22 mouse cellular contexts compared by ENCODE assay signal in genomic region chr4:136025350-136025749, GRCm38 (mm10). TPM values are rescaled to one million over a fixed set of nuclear protein-coding genes. Genes with fewer than 3 reads are reported as not detected.
DNase-seq lines count a peak whose midpoint lies in the region; ATAC-seq and TF ChIP-seq lines count a peak whose summit lies in the region.
"Had no signal": no experiment of that assay in that cellular context is flagged by ENCODE, and none has a peak within 500 bp of the region (broad histone marks: within the 10 kb centered on the region; RNA-seq: fewer than 3 reads in every experiment).

No protein-coding gene starts in this region.

- H3K4me2 ChIP-seq in liver, embryonic 14.5 days (ENCODE audit: low read depth): no peak overlapping the region
- H3K4me2 ChIP-seq in liver, embryonic 12.5 days: no peak overlapping the region
- H3K4me2 ChIP-seq in midbrain, embryonic 11.5 days: no peak overlapping the region
- no peak overlapping the region for H3K4me2 ChIP-seq in midbrain, embryonic 15.5 days
- H3K4me2 ChIP-seq: embryonic facial prominence, embryonic 13.5 days; embryonic facial prominence, embryonic 15.5 days; forebrain, embryonic 12.5 days had no signal

- no peak overlapping the region for H3K9ac ChIP-seq in liver, embryonic 14.5 days (replicated peaks)
- H3K9ac ChIP-seq in liver, embryonic 12.5 days: no peak overlapping the region
- no peak overlapping the region for H3K9ac ChIP-seq in midbrain, embryonic 11.5 days (ENCODE audit: low read length)
- no peak overlapping the region for H3K9ac ChIP-seq in midbrain, embryonic 15.5 days
- H3K9ac ChIP-seq: embryonic facial prominence, embryonic 13.5 days; embryonic facial prominence, embryonic 15.5 days; forebrain, embryonic 12.5 days had no signal

- no peak for ATAC-seq in liver, embryonic 14.5 days (ENCODE audit: insufficient read depth)
- no peak for ATAC-seq in liver, embryonic 12.5 days
- ATAC-seq in midbrain, embryonic 11.5 days (ENCODE audit: low FRiP score): no peak
- ATAC-seq in midbrain, embryonic 15.5 days (replicated peaks): no peak
- ATAC-seq: activated CD4-positive, CD25-positive, alpha-beta regulatory T cell, adult 4 months; forebrain, embryonic 14.5 days; forebrain, embryonic 16.5 days; Patski had no signal

- no peaks in the 10 kb centered on the region for H3K9me3 ChIP-seq in liver, embryonic 14.5 days (ENCODE audit: control insufficient read depth, low read length)
- no peaks in the 10 kb centered on the region for H3K9me3 ChIP-seq in liver, embryonic 12.5 days (replicated peaks)
- H3K9me3 ChIP-seq in midbrain, embryonic 11.5 days (ENCODE audit: control insufficient read depth, low read length): no peaks in the 10 kb centered on the region
- H3K9me3 ChIP-seq in midbrain, embryonic 15.5 days: no peaks in the 10 kb centered on the region
- H3K9me3 ChIP-seq: embryonic facial prominence, embryonic 13.5 days; embryonic facial prominence, embryonic 15.5 days; forebrain, embryonic 10.5 days; forebrain, embryonic 12.5 days had no signal

- no peak for DNase-seq in liver, embryonic 14.5 days (ENCODE audit: low read depth in 3 of 3, low spot score in 3 of 3)
- DNase-seq in midbrain, embryonic 11.5 days (ENCODE audit: low spot score, missing footprints): peak; percentile 54
- no peak for DNase-seq in embryo, embryonic 11 days
- DNase-seq: adrenal gland, adult 8-10 months; adrenal gland, postnatal 14 days; adrenal gland, postnatal 36 days; cerebellum, adult 11-12 months; cerebellum, adult 2 months; cerebellum, adult 9-10 months; cerebellum, postnatal 10 days; cerebellum, postnatal 25 days had no signal

- H3K27ac ChIP-seq in liver, embryonic 14.5 days: no peak overlapping the region
- no peak overlapping the region for H3K27ac ChIP-seq in liver, embryonic 12.5 days
- H3K27ac ChIP-seq in midbrain, embryonic 11.5 days (ENCODE audit: low read depth, low read length): no peak overlapping the region
- no peak overlapping the region for H3K27ac ChIP-seq in midbrain, embryonic 15.5 days
- H3K27ac ChIP-seq: embryonic facial prominence, embryonic 13.5 days; embryonic facial prominence, embryonic 15.5 days; forebrain, embryonic 10.5 days; forebrain, embryonic 12.5 days had no signal

- no peaks in the 10 kb centered on the region for H3K36me3 ChIP-seq in liver, embryonic 14.5 days (replicated peaks; ENCODE audit: control insufficient read depth, insufficient read depth, low read depth)
- H3K36me3 ChIP-seq in liver, embryonic 12.5 days: no peaks in the 10 kb centered on the region
- no peaks in the 10 kb centered on the region for H3K36me3 ChIP-seq in midbrain, embryonic 11.5 days (ENCODE audit: control insufficient read depth, insufficient read depth, low read length)
- H3K36me3 ChIP-seq in midbrain, embryonic 15.5 days (replicated peaks): no peaks in the 10 kb centered on the region
- H3K36me3 ChIP-seq: embryonic facial prominence, embryonic 13.5 days; embryonic facial prominence, embryonic 15.5 days; forebrain, embryonic 10.5 days; forebrain, embryonic 12.5 days had no signal

- no peaks in the 10 kb centered on the region for H3K27me3 ChIP-seq in liver, embryonic 14.5 days (ENCODE audit: control insufficient read depth, insufficient read depth, low read length)
- no peaks in the 10 kb centered on the region for H3K27me3 ChIP-seq in liver, embryonic 12.5 days (replicated peaks)
- no peaks in the 10 kb centered on the region for H3K27me3 ChIP-seq in midbrain, embryonic 11.5 days (ENCODE audit: control insufficient read depth, insufficient read depth, low read length)
- H3K27me3 ChIP-seq in midbrain, embryonic 15.5 days (replicated peaks): no peaks in the 10 kb centered on the region
- H3K27me3 ChIP-seq: embryonic facial prominence, embryonic 13.5 days; embryonic facial prominence, embryonic 15.5 days; forebrain, embryonic 12.5 days; Patski had no signal

- TF ChIP-seq EP300 in liver, embryonic 14.5 days (IDR thresholded peaks at IDR 0.05; ENCODE audit: low read depth): no peak

- H3K4me3 ChIP-seq in liver, embryonic 14.5 days (ENCODE audit: insufficient read depth in 1 of 2, low read depth in 2 of 2, low read length in 2 of 2): no peak overlapping the region
- H3K4me3 ChIP-seq in liver, embryonic 12.5 days: no peak overlapping the region
- H3K4me3 ChIP-seq in midbrain, embryonic 11.5 days (ENCODE audit: low read depth, low read length): no peak overlapping the region
- H3K4me3 ChIP-seq in midbrain, embryonic 15.5 days: no peak overlapping the region
- H3K4me3 ChIP-seq: embryonic facial prominence, embryonic 13.5 days; embryonic facial prominence, embryonic 15.5 days; erythroblast, embryonic 14.5 days; forebrain, embryonic 10.5 days; forebrain, embryonic 12.5 days had no signal

- WGBS in liver, embryonic 14.5 days (ENCODE audit: insufficient replicate concordance): 71% methylated on average over 1 of the region's 1 CpGs
- WGBS in liver, embryonic 12.5 days (ENCODE audit: insufficient replicate concordance): 64% methylated on average over 1 of the region's 1 CpGs
- 77% methylated on average over 1 of the region's 1 CpGs for WGBS in midbrain, embryonic 11.5 days
- WGBS in midbrain, embryonic 15.5 days: 83% methylated on average over 1 of the region's 1 CpGs

- peak; percentile 22; the same call in 1 of the 2 replicates for TF ChIP-seq CTCF in liver, embryonic 14.5 days (IDR thresholded peaks at IDR 0.05; ENCODE audit: low read depth)

- peaks cover 20 to 29% of the 10 kb centered on the region in 2 experiments for H3K4me1 ChIP-seq in liver, embryonic 14.5 days (replicated peaks; ENCODE audit: control insufficient read depth in 2 of 2, insufficient read depth in 2 of 2, low read length in 1 of 2)
- peaks cover 38% of the 10 kb centered on the region for H3K4me1 ChIP-seq in liver, embryonic 12.5 days
- peaks cover 6% of the 10 kb centered on the region for H3K4me1 ChIP-seq in midbrain, embryonic 11.5 days (ENCODE audit: control insufficient read depth, insufficient read depth, low read length)
- H3K4me1 ChIP-seq in midbrain, embryonic 15.5 days: peaks cover 5% of the 10 kb centered on the region

RNA-seq across cellular contexts. Expression of gene Eloa, which starts 3.8 kb away (rescaled TPM):
- polyA plus RNA-seq in liver, embryonic 14.5 days (2012; rRNA removed): 9.7 and 16.2 TPM in 2 replicates
- polyA plus RNA-seq in liver, embryonic 14.5 days (2014; fragmentation: Nextera tagmentation; extraction: Ambion mirVana): 29.0 and 30.0 TPM in 2 replicates
- 38.2 and 39.4 TPM in 2 replicates for polyA plus RNA-seq in liver, embryonic 12.5 days (2016; fragmentation: Nextera tagmentation; extraction: Ambion mirVana)
- polyA plus RNA-seq in midbrain, embryonic 11.5 days (2014; fragmentation: Nextera tagmentation; extraction: Ambion mirVana): 42.8 and 43.6 TPM in 2 replicates
- 27.5 TPM in 2 replicates for polyA plus RNA-seq in midbrain, embryonic 15.5 days (2015; fragmentation: Nextera tagmentation; extraction: Ambion mirVana)

RNA-seq across cellular contexts. Expression of gene Rpl11, which starts 27.9 kb away (rescaled TPM):
- polyA plus RNA-seq in liver, embryonic 14.5 days (2012; rRNA removed): 457 and 805 TPM in 2 replicates
- 325 and 341 TPM in 2 replicates for polyA plus RNA-seq in liver, embryonic 14.5 days (2014; fragmentation: Nextera tagmentation; extraction: Ambion mirVana)
- 350 and 362 TPM in 2 replicates for polyA plus RNA-seq in liver, embryonic 12.5 days (2016; fragmentation: Nextera tagmentation; extraction: Ambion mirVana)
- polyA plus RNA-seq in midbrain, embryonic 11.5 days (2014; fragmentation: Nextera tagmentation; extraction: Ambion mirVana): 333 and 390 TPM in 2 replicates
- 262 and 276 TPM in 2 replicates for polyA plus RNA-seq in midbrain, embryonic 15.5 days (2015; fragmentation: Nextera tagmentation; extraction: Ambion mirVana)

RNA-seq across cellular contexts. Expression of gene Pithd1, which starts 38.3 kb away (rescaled TPM):
- 40.2 and 49.0 TPM in 2 replicates for polyA plus RNA-seq in liver, embryonic 14.5 days (2012; rRNA removed)
- polyA plus RNA-seq in liver, embryonic 14.5 days (2014; fragmentation: Nextera tagmentation; extraction: Ambion mirVana): 71.2 and 79.5 TPM in 2 replicates
- 115 and 121 TPM in 2 replicates for polyA plus RNA-seq in liver, embryonic 12.5 days (2016; fragmentation: Nextera tagmentation; extraction: Ambion mirVana)
- 64.8 and 65.8 TPM in 2 replicates for polyA plus RNA-seq in midbrain, embryonic 11.5 days (2014; fragmentation: Nextera tagmentation; extraction: Ambion mirVana)
- 62.8 and 64.6 TPM in 2 replicates for polyA plus RNA-seq in midbrain, embryonic 15.5 days (2015; fragmentation: Nextera tagmentation; extraction: Ambion mirVana)

RNA-seq across cellular contexts. Expression of gene Lypla2, which starts 52.9 kb away (rescaled TPM):
- 26.5 and 29.2 TPM in 2 replicates for polyA plus RNA-seq in liver, embryonic 14.5 days (2012; rRNA removed)
- 30.6 and 36.8 TPM in 2 replicates for polyA plus RNA-seq in liver, embryonic 14.5 days (2014; fragmentation: Nextera tagmentation; extraction: Ambion mirVana)
- polyA plus RNA-seq in liver, embryonic 12.5 days (2016; fragmentation: Nextera tagmentation; extraction: Ambion mirVana): 59.5 and 61.7 TPM in 2 replicates
- polyA plus RNA-seq in midbrain, embryonic 11.5 days (2014; fragmentation: Nextera tagmentation; extraction: Ambion mirVana): 136 and 144 TPM in 2 replicates
- polyA plus RNA-seq in midbrain, embryonic 15.5 days (2015; fragmentation: Nextera tagmentation; extraction: Ambion mirVana): 228 and 233 TPM in 2 replicates
